Mouse (Mus musculus): ENCODE measurements around the gene Arhgef28. TPM values are rescaled to one million over a fixed set of nuclear protein-coding genes. Genes with fewer than 3 reads are reported as not detected.

Arhgef28 gene
- polyA plus RNA-seq, 1 experiment, result 0.42 TPM

DNA sequence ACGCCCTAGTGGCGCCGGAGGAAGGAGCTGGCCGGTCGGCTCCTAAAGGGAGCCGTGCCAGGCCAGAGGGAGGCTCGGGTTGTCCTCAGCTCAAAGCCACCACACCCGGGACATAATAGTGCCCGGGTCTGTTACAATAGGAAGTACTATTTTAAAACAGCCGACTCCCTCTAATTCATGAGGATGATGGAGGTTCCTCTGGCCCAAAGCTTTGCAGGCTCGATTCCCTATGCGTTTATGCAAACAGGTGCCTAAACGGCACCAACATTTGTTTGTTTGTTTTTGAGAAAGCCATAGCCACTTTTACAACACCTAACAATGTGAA is 269 bp upstream of the Arhgef28 start:
- peaks cover 3% of the 10 kb centered on the region; the same call in 1 of the 2 replicates for H3K4me1 ChIP-seq (ENCODE audit: control insufficient read depth, insufficient read depth, insufficient read length)
- no peak overlapping the region for H3K27ac ChIP-seq (ENCODE audit: insufficient read depth, low read length)
- peaks cover 12% of the 10 kb centered on the region for H3K27me3 ChIP-seq (ENCODE audit: control insufficient read depth, insufficient read depth, low read length)
- DNase-seq (ENCODE audit: low read depth in 1 of 2, low spot score in 2 of 2), result no peak
- TF ChIP-seq POLR2A (IDR thresholded peaks at IDR 0.05; ENCODE audit: low read depth, low read length) (no peak), CTCF (IDR thresholded peaks at IDR 0.05; ENCODE audit: extremely low read depth, insufficient read depth, insufficient read length, insufficient replicate concordance) (no peak)
- H3K4me3 ChIP-seq (ENCODE audit: extremely low read depth, insufficient read depth, insufficient read length), result no peak overlapping the region; the same call in 1 of the 2 replicates
- WGBS, result 3% methylated on average over 13 of the region's 13 CpGs
- H3K36me3 ChIP-seq (ENCODE audit: control insufficient read depth, insufficient read depth, low read length), result no peaks in the 10 kb centered on the region

DNA sequence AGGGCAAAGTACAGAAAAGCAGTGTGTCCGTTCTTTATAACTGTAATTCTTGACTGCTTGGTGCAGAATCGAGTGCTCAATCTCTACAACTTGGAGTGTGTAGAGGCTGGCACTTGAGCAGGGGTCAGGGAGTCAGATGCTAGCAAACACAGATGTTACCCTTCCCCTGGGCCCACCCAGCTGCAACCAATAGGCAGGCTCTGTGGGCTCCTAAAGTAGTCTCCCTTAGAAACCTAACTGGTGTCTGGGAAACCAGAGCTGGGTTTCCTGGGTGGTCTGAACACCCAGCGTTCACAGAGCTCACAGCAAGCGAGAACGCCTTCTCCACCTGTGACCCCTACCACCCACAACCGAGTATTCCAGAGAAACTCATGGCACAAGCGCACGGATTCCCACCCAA is 1.1 kb downstream of the Arhgef28 start:
- 71% methylated on average over 8 of the region's 8 CpGs for WGBS
- Histone ChIP-seq H3K27ac (ENCODE audit: insufficient read depth, low read length) (no peak overlapping the region), H3K27me3 (ENCODE audit: control insufficient read depth, insufficient read depth, low read length) (peaks cover 12% of the 10 kb centered on the region), H3K36me3 (ENCODE audit: control insufficient read depth, insufficient read depth, low read length) (no peaks in the 10 kb centered on the region), H3K4me1 (ENCODE audit: control insufficient read depth, insufficient read depth, insufficient read length) (peaks cover 3% of the 10 kb centered on the region; the same call in 1 of the 2 replicates), H3K4me3 (ENCODE audit: extremely low read depth, insufficient read depth, insufficient read length) (no peak overlapping the region)
- DNase-seq (ENCODE audit: low read depth in 1 of 2, low spot score in 2 of 2), result no peak
- no peak for TF ChIP-seq CTCF (IDR thresholded peaks at IDR 0.05; ENCODE audit: extremely low read depth, insufficient read depth, insufficient read length, insufficient replicate concordance)
- TF ChIP-seq POLR2A (IDR thresholded peaks at IDR 0.05; ENCODE audit: low read depth, low read length), result no peak

DNA sequence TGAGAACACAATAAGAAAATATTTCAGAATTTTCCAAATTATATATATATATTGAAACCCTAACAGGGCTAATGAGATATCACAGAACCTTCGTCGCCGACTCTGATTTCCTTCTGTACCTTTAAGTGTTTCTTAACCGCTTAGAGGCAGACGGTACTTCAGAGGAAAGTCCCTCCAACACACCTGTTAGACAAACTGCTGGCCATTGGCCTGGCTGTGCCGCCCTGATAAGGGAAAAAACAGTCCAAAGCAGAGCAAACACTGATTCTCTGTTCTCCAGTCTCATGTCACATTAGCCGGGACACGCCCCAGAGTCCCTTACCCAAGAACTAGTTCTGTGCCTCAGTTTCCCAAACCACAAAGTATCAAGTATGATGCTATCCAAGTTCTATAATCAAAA is 1.9 kb downstream of the Arhgef28 start:
- 94% methylated on average over 8 of the region's 8 CpGs for WGBS
- TF ChIP-seq POLR2A (IDR thresholded peaks at IDR 0.05; ENCODE audit: low read depth, low read length), result no peak
- TF ChIP-seq CTCF (IDR thresholded peaks at IDR 0.05; ENCODE audit: extremely low read depth, insufficient read depth, insufficient read length, insufficient replicate concordance), result no peak
- no peak overlapping the region for H3K27ac ChIP-seq (ENCODE audit: insufficient read depth, low read length)
- H3K36me3 ChIP-seq (ENCODE audit: control insufficient read depth, insufficient read depth, low read length), result no peaks in the 10 kb centered on the region
- DNase-seq (ENCODE audit: low read depth in 1 of 2, low spot score in 2 of 2), result no peak
- no peak overlapping the region for H3K4me3 ChIP-seq (ENCODE audit: extremely low read depth, insufficient read depth, insufficient read length)
- peaks cover 12% of the 10 kb centered on the region for H3K27me3 ChIP-seq (ENCODE audit: control insufficient read depth, insufficient read depth, low read length)
- H3K4me1 ChIP-seq (ENCODE audit: control insufficient read depth, insufficient read depth, insufficient read length), result peaks cover 3% of the 10 kb centered on the region; the same call in 1 of the 2 replicates

DNA sequence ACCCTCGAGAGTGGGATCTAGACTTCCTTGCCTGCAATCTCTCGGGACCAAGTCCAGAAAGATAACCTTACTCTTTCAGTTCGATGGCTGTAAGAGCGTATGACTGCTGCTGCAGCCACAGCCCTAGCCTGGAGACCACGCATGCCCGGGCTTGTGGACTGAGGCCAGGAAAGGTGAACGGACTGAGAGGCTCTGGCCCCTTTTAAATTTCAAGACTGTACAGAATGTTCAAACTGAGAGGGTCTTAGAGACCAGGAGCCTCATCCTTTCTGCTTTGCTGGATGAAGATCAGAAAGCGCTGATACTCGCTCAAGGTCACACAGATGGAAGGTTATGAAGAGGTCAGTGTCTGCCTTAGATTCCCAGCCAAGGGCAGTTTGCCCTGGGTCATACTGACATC is 4.8 kb downstream of the Arhgef28 start:
- no peak for DNase-seq (ENCODE audit: low read depth in 1 of 2, low spot score in 2 of 2)
- WGBS, result 67% methylated on average over 9 of the region's 9 CpGs
- no peak for TF ChIP-seq POLR2A (IDR thresholded peaks at IDR 0.05; ENCODE audit: low read depth, low read length)
- no peak for TF ChIP-seq CTCF (IDR thresholded peaks at IDR 0.05; ENCODE audit: extremely low read depth, insufficient read depth, insufficient read length, insufficient replicate concordance)
- Histone ChIP-seq H3K4me1 (ENCODE audit: control insufficient read depth, insufficient read depth, insufficient read length) (peaks cover 2% of the 10 kb centered on the region; the same call in 1 of the 2 replicates), H3K36me3 (ENCODE audit: control insufficient read depth, insufficient read depth, low read length) (no peaks in the 10 kb centered on the region), H3K27ac (ENCODE audit: insufficient read depth, low read length) (no peak overlapping the region), H3K4me3 (ENCODE audit: extremely low read depth, insufficient read depth, insufficient read length) (no peak overlapping the region), H3K27me3 (ENCODE audit: control insufficient read depth, insufficient read depth, low read length) (peaks cover 9% of the 10 kb centered on the region)

DNA sequence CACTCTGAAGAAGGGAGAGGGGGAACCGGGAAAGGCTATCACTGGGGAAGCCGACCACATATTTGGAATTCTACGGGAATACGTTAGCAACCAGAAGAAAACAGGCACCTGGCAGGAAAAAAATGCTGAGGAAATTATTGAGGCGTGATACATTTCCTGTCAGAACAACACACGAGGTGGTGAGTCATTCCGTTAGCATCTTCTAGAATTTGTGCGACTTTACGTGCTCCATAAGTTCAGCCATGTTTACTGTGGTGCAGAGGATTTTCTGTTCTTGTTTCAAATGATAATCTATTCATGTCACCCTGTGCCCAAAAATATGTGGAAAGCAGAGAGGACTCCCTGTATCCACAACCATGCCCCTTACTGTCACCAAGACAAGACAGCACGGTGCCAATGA is 13.6 kb downstream of the Arhgef28 start:
- Histone ChIP-seq H3K4me1 (ENCODE audit: control insufficient read depth, insufficient read depth, insufficient read length) (no peaks in the 10 kb centered on the region), H3K27ac (ENCODE audit: insufficient read depth, low read length) (no peak overlapping the region), H3K27me3 (ENCODE audit: control insufficient read depth, insufficient read depth, low read length) (no peaks in the 10 kb centered on the region), H3K4me3 (ENCODE audit: extremely low read depth, insufficient read depth, insufficient read length) (no peak overlapping the region), H3K36me3 (ENCODE audit: control insufficient read depth, insufficient read depth, low read length) (no peaks in the 10 kb centered on the region)
- TF ChIP-seq CTCF (IDR thresholded peaks at IDR 0.05; ENCODE audit: extremely low read depth, insufficient read depth, insufficient read length, insufficient replicate concordance) (no peak), POLR2A (IDR thresholded peaks at IDR 0.05; ENCODE audit: low read depth, low read length) (no peak)
- 51% methylated on average over 10 of the region's 10 CpGs for WGBS
- no peak for DNase-seq (ENCODE audit: low read depth in 1 of 2, low spot score in 2 of 2)

DNA sequence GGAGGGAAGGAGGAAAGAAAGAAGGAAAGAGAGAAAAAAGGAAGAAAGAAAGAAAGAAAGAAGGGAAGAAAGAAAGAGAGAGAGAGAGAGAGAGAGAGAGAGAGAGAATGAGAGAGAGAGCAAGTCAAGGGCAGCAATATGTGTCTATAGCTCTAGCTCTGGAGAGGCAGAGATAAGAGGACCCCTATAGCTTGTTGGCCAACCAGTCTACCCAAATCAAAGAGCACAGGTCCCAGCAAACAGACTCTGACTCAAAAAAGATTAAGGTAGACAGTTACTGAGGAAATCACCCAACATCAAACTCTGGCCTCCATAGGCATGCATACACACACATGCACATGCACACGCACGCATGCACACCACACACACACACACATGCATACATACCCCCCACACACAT is 17.7 kb downstream of the Arhgef28 start:
- H3K27me3 ChIP-seq (ENCODE audit: control insufficient read depth, insufficient read depth, low read length), result no peaks in the 10 kb centered on the region
- no peaks in the 10 kb centered on the region for H3K4me1 ChIP-seq (ENCODE audit: control insufficient read depth, insufficient read depth, insufficient read length)
- no peak for TF ChIP-seq POLR2A (IDR thresholded peaks at IDR 0.05; ENCODE audit: low read depth, low read length)
- TF ChIP-seq CTCF (IDR thresholded peaks at IDR 0.05; ENCODE audit: extremely low read depth, insufficient read depth, insufficient read length, insufficient replicate concordance), result no peak
- H3K4me3 ChIP-seq (ENCODE audit: extremely low read depth, insufficient read depth, insufficient read length), result no peak overlapping the region
- H3K36me3 ChIP-seq (ENCODE audit: control insufficient read depth, insufficient read depth, low read length), result no peaks in the 10 kb centered on the region
- no peak for DNase-seq (ENCODE audit: low read depth in 1 of 2, low spot score in 2 of 2)
- WGBS, result 95% methylated on average over 2 of the region's 2 CpGs
- no peak overlapping the region for H3K27ac ChIP-seq (ENCODE audit: insufficient read depth, low read length)

DNA sequence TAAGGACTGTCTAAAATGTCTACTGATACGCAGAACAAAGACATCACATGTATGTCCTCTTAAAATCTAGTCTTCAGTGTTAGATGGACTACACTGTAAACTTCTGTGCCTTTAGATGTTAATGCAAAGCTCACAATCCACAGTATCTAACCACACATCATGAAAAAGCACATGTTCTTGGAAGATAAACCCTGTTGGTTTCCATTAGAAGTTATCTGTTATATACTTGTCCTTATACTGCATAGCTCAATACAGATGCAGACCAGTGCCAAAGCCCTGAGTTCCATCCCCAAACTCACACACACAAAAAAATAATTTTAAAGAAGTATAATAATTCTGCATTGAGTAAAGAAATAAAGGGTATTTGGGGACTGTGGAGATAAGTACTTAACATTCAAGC is 18.3 kb downstream of the Arhgef28 start:
- H3K36me3 ChIP-seq (ENCODE audit: control insufficient read depth, insufficient read depth, low read length), result no peaks in the 10 kb centered on the region
- no peak overlapping the region for H3K27ac ChIP-seq (ENCODE audit: insufficient read depth, low read length)
- no peaks in the 10 kb centered on the region for H3K27me3 ChIP-seq (ENCODE audit: control insufficient read depth, insufficient read depth, low read length)
- no peak for DNase-seq (ENCODE audit: low read depth in 1 of 2, low spot score in 2 of 2)
- no peak overlapping the region for H3K4me3 ChIP-seq (ENCODE audit: extremely low read depth, insufficient read depth, insufficient read length)
- no peaks in the 10 kb centered on the region for H3K4me1 ChIP-seq (ENCODE audit: control insufficient read depth, insufficient read depth, insufficient read length)
- 92% methylated on average over 1 of the region's 1 CpGs for whole genome bisulfite sequencing
- no peak for TF ChIP-seq POLR2A (IDR thresholded peaks at IDR 0.05; ENCODE audit: low read depth, low read length)
- TF ChIP-seq CTCF (IDR thresholded peaks at IDR 0.05; ENCODE audit: extremely low read depth, insufficient read depth, insufficient read length, insufficient replicate concordance), result no peak
